ENCODE assay signal across 11 mouse cellular contexts in genomic region chr16:26782331-26782730, GRCm38 (mm10).
DNase-seq lines count a peak whose midpoint lies in the region; ATAC-seq and TF ChIP-seq lines count a peak whose summit lies in the region.
"Had no signal": no experiment of that assay in that cellular context is flagged by ENCODE, and none has a peak within 500 bp of the region (broad histone marks: within the 10 kb centered on the region; RNA-seq: fewer than 3 reads in every experiment).

No protein-coding gene starts in this region.

- WGBS in liver, adult 2 months, result 74% methylated on average over 2 of the region's 2 CpGs
- 71% methylated on average over 2 of the region's 2 CpGs for WGBS in liver, embryonic 12.5 days (ENCODE audit: insufficient replicate concordance)

- no peaks in the 10 kb centered on the region for H3K9me3 ChIP-seq in liver, embryonic 12.5 days (replicated peaks)
- H3K9me3 ChIP-seq: heart, embryonic 13.5 days had no signal

- POLR2A ChIA-PET in Patski (lab: Charles Lee), result no interaction called here

- in situ Hi-C loops in Patski (cut with MboI; ENCODE audit: low pct_unique_long_range_greater_than_20kb), result loop anchor here (25.0 kb wide), 1 partner anchor 355 kb away; no protein-coding TSS in a partner anchor

- no peak for DNase-seq in gastrocnemius, adult 2 months
- DNase-seq in gastrocnemius, postnatal 25 days, result no peak
- DNase-seq in liver, adult 2 months (ENCODE audit: extremely low read depth, low read depth, low spot score), result peak; percentile 29
- no peak for DNase-seq in Patski (ENCODE audit: low read depth, low spot score)
- DNase-seq in layer of hippocampus, adult 9-10 months (ENCODE audit: low spot score), result peak; percentile 22
- DNase-seq in gastrocnemius, postnatal 10 days, result no peak
- no peak for DNase-seq in gastrocnemius, postnatal 4 days (ENCODE audit: low spot score in 2 of 2)
- DNase-seq: thymus, postnatal 36 days had no signal

- no peak for TF ChIP-seq POLR2A in liver, adult 2 months (IDR thresholded peaks at IDR 0.05; ENCODE audit: extremely low read depth, insufficient read depth, low read length)

- no peaks in the 10 kb centered on the region for H3K4me1 ChIP-seq in liver, adult 2 months (ENCODE audit: control insufficient read depth, insufficient read depth, low read length)
- H3K4me1 ChIP-seq in liver, embryonic 12.5 days, result no peaks in the 10 kb centered on the region
- H3K4me1 ChIP-seq: heart, embryonic 13.5 days had no signal

- no peak overlapping the region for H3K4me2 ChIP-seq in liver, embryonic 12.5 days
- H3K4me2 ChIP-seq: heart, embryonic 13.5 days had no signal

- H3K27ac ChIP-seq in gastrocnemius, adult 2 months, result no peak overlapping the region
- H3K27ac ChIP-seq in liver, adult 2 months (replicated peaks; ENCODE audit: insufficient read depth, low read depth, low read length), result no peak overlapping the region
- no peak overlapping the region for H3K27ac ChIP-seq in liver, embryonic 12.5 days
- H3K27ac ChIP-seq: heart, embryonic 13.5 days had no signal

- H3K4me3 ChIP-seq in gastrocnemius, adult 2 months, result no peak overlapping the region
- H3K4me3 ChIP-seq in liver, adult 2 months (ENCODE audit: insufficient read depth, low read depth, low read length), result no peak overlapping the region
- no peak overlapping the region for H3K4me3 ChIP-seq in liver, embryonic 12.5 days
- H3K4me3 ChIP-seq: erythroblast, embryonic 14.5 days; heart, embryonic 13.5 days had no signal

- H3K9ac ChIP-seq in liver, adult 2 months (ENCODE audit: low read depth, low read length), result no peak overlapping the region
- H3K9ac ChIP-seq in liver, embryonic 12.5 days, result no peak overlapping the region
- H3K9ac ChIP-seq: heart, embryonic 13.5 days had no signal

- no peak for ATAC-seq in liver, embryonic 12.5 days
- no peak for ATAC-seq in Patski

- CTCF ChIA-PET in Patski (lab: Charles Lee), result interaction anchor here (1.4 kb wide), 1 partner anchor 14 kb away, joined by 3 read pairs; no protein-coding TSS in a partner anchor

- H3K79me2 ChIP-seq in liver, adult 2 months (ENCODE audit: control insufficient read depth, insufficient read depth, low read length), result no peaks in the 10 kb centered on the region

- intact Hi-C loops in gastrocnemius, adult 2 months (cut with DNase I), result no loop called here

- H3K27me3 ChIP-seq in liver, adult 2 months (ENCODE audit: control insufficient read depth, insufficient read depth, low read length), result no peaks in the 10 kb centered on the region
- no peaks in the 10 kb centered on the region for H3K27me3 ChIP-seq in liver, embryonic 12.5 days (replicated peaks)
- peaks cover 55% of the 10 kb centered on the region for H3K27me3 ChIP-seq in Patski
- H3K27me3 ChIP-seq: heart, embryonic 13.5 days had no signal

- TF ChIP-seq CTCF in gastrocnemius, adult 2 months (IDR thresholded peaks at IDR 0.05), result peak; percentile 29; the same call in 1 of the 2 replicates
- peak; percentile 43 for TF ChIP-seq CTCF in liver, adult 2 months (IDR thresholded peaks at IDR 0.05; ENCODE audit: low read depth, low read length)
- TF ChIP-seq CTCF in Patski (IDR thresholded peaks at IDR 0.05), result peak; percentile 53

- no peaks in the 10 kb centered on the region for H3K36me3 ChIP-seq in liver, adult 2 months (ENCODE audit: control insufficient read depth, insufficient read depth, low read length)
- H3K36me3 ChIP-seq in liver, embryonic 12.5 days, result no peaks in the 10 kb centered on the region
- H3K36me3 ChIP-seq: heart, embryonic 13.5 days had no signal

Comparison
In these comparisons a context has a peak if more than half of its experiments do, and no peak if none do; other contexts are left out.
1. DNase-seq: peak in liver, adult 2 months (single experiment) and layer of hippocampus, adult 9-10 months (single experiment); none in gastrocnemius, adult 2 months (single experiment), gastrocnemius, postnatal 25 days (single experiment), Patski (single experiment), gastrocnemius, postnatal 10 days (single experiment) and gastrocnemius, postnatal 4 days (0 of 2).
2. Peak in every context shown above with its lines, with median percentiles within 50 percentile points of each other: CTCF ChIP-seq.